Mouse (Mus musculus): ENCODE measurements around the gene Abcc4. TPM values are rescaled to one million over a fixed set of nuclear protein-coding genes. Genes with fewer than 3 reads are reported as not detected.

Abcc4 gene
- 10 to 100 TPM; 30.4 to 31.4 TPM for total RNA-seq (2023)

DNA sequence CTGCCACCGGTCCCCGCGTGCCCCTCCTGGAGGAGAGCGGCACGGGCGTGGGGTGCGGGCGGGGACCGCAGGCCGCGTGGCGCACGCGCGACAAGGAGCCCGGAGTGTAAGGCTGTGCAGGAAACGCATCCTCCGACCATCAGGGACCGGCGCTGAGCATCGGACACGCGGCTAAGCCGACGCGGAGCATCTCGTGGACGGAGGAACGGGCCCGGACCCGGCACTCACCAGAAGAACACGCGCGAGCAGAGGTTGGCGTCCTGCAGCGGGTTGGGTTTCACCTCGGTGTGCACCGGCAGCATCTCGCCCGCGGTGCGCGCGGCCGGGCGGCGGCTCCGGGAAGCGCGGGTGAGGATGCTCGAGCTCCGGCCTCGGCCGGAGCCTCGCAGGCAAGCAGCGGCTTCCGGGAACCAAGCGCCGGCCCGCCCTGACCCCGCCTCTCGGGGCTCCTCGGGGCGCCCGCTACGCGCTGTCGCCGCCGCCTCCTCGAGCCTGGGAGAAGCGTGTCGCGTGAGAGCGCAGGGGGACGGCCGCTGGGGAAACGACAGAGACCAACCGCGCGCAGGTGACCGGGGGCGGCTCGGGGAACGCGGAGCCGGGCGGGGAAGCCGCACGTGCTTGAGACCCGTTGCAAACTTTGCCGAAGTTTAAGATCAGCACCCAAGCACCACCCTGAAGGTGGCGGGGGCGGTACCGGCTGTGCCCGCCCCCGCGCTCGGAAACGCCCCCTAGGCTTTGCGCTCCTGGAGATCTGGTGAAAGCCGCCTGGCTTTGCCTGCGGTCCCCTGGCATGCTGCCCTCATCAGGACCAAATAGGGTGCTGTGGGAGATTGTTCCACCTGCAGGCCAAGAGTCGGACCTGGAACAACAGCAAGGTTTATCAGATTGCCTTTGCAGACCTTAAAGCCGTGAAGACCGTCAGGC is at the start of gene Abcc4:
Gene Abcc4, minus strand, starts transcription at position 412 of the 924 bp plus-strand sequence.

Other genes with a start within 250 kb of the Abcc4 start
- gene Cldn10, start 81.7 kb upstream of the Abcc4 start, total RNA-seq (2023) = not detected
- gene Dzip1, start 219.2 kb upstream of the Abcc4 start, total RNA-seq (2023) = under 1 TPM; 0.09 to 0.11 TPM
- gene Dnajc3, start 231.8 kb upstream of the Abcc4 start, total RNA-seq (2023) = 10 to 100 TPM; 26.4 to 28.6 TPM